Mouse (Mus musculus) layer of hippocampus, adult 2 months (tissue): Measurements from ENCODE around the gene Slc25a16. TPM values are rescaled to one million over a fixed set of nuclear protein-coding genes. Genes with fewer than 3 reads are reported as not detected.

Experiments
- DNase-seq, 2 experiments: peaks; one replicate each; pipeline ENCODE4 v3.0.0; 2022; ENCODE audit warnings: low spot score in 2 of 2
- H3K27ac ChIP-seq: fragments of 200-600 bp; 2 replicates; pipeline ENCODE4 v1.8.1; 2022
- H3K4me3 ChIP-seq: fragments of 200-600 bp; 2 replicates; pipeline ENCODE4 v1.8.1; 2022; ENCODE audit warnings: mild to moderate bottlenecking
- CTCF ChIP-seq: fragments of 200-600 bp; conservative IDR thresholded peaks from 2 replicates; pipeline ENCODE4 v1.8.1; 2022; ENCODE audit warnings: antibody characterized with exemption, mild to moderate bottlenecking, moderate library complexity
- total RNA-seq, 2 experiments: library from RNA; stranded (reverse); gene quantifications; 2 replicates each; pipeline ENCODE4 v1.2.3; 2021

Slc25a16 gene
- total RNA-seq, 2 experiments from 2014 or later = 37.9 to 40.6 TPM

DNA sequence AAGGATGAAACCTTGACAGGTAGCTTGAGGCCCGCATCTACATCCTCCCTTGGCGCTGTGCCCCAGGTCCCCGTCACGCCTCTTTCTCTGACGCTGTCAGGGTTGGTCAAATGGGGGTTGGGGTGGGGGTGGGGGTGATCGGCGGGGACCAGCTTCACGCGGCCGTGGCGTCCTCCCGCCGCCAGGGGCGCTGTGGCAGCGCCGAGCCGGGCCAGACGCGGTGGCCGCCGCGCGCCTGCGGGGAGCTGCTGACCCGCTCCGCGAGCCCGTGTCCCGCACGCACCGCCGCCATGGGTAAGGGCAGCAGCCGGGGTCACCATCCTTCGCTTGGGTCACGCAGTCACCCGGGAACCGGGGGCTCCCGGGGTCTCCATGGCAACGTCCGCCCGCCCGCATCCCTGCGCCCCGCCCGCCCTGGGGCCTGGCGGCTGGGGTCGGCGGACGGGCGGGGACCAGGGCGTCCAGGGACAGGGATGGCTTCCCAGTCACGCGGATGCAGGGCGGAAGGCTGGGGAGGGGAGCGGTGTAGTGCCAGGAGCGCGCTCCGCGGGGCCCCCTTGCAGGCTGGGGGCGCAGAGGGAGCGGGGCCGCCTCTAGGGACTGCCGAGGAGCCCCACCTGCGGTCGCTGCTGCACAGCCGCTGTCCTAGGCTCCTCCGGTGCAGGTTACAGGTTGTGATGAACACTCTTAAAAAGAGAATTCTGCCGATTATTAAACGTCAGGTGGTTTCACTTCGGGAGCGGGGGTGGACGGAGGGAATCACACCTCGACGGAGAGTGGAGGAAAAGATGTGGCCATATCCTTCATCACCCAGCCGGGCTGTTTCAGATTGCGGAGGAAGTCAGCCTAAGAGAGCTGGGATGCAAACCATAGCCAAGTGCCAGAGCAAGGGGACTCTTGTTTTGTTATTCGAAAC is 59.9 kb downstream of the Slc25a16 start, which contains the start of gene Rufy2:
Rufy2 (plus strand) TSS at position 185 of the 916 bp plus-strand sequence.
- TF ChIP-seq CTCF = peak; percentile 89
- Histone ChIP-seq H3K4me3 (peak within 1 kb of the TSS; percentile 93), H3K27ac (peak within 1 kb of the TSS; percentile 97)
- peak; percentile 81 to 90 for DNase-seq

DNA sequence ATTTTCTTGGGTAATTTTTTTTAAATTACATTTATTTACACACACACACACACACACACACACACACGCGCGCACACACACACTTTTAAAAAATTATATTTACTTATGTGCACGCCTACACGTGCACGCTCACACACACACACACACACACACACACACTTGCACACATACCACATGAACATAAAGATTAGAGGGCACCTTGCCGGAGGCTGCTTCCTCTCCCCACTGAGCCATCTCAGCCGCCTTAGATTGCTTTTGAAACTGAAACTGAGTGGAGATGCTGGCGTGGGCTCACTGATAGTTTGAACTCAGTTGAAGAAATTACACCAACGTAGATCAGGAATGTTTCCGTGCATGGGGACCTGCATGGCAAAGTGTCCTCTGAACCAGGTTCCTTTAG is 63.6 kb downstream of the Slc25a16 start:
- DNase-seq = no peak
- no peak overlapping the region for H3K4me3 ChIP-seq
- H3K27ac ChIP-seq = no peak overlapping the region
- no peak for TF ChIP-seq CTCF

DNA sequence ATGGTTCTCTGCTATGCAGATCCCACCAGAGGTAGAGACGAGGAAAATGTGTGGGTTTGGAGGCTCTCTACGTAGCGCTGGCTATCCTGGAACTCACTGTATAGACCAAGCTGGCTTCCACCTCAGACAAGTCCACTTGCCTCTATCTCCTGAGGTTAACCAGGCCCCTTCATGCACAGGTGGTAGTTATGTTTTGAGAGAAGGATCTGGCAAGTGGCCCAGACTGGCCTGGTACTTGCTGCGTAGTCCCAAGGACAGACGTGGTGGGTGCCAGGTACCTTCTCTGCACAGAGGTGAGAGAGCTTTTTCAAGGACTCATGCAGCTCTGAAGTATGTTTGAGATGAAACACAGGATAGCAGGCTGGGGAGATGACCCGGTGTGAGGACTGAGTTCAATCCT is 64.1 kb downstream of the Slc25a16 start:
- DNase-seq = no peak
- no peak overlapping the region for H3K4me3 ChIP-seq
- no peak for TF ChIP-seq CTCF
- no peak overlapping the region for H3K27ac ChIP-seq

- no peak overlapping the region for H3K4me3 ChIP-seq
- peak overlapping the region; percentile 6; the same call in 1 of the 2 replicates for H3K27ac ChIP-seq
- TF ChIP-seq CTCF = peak; percentile 82
- DNase-seq = peak in 1 of 2 experiments; percentile 45
Measured at GRCm38 (mm10) chr10:62987341-62987740, 66.9 kb downstream of the Slc25a16 start.

DNA sequence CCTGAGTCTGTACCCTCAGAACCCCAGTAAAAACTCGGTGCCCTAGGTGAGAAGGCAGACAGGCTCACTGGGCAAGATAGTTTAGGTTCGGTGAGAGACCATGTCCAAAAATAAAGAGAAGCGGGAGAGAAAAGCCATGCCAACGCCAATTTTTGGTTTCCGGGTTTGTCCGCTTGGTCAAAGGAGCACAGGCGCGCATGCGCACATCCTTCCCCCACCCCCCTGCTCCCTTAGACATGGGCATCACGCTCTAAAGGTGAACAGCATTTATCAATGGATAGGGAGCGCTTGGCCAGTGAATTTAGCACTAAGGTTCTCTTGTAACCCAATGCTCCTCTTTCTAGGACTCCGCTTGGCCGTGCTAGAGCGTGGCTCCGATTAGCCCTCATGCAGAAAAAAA is 70.2 kb downstream of the Slc25a16 start:
- H3K4me3 ChIP-seq = no peak overlapping the region
- TF ChIP-seq CTCF = no peak
- no peak overlapping the region for H3K27ac ChIP-seq
- DNase-seq = no peak

GRCm38 (mm10) chr10:62993991-62994390 is 73.6 kb downstream of the Slc25a16 start:
- Histone ChIP-seq H3K4me3 (no peak overlapping the region), H3K27ac (no peak overlapping the region)
- no peak for DNase-seq
- no peak for TF ChIP-seq CTCF

Other genes starting within 250 kb of the Slc25a16 start
- 1 to 10 TPM; 2.3 to 2.6 TPM for gene Stox1, start 194.5 kb upstream of the Slc25a16 start, total RNA-seq
- 10 to 100 TPM; 59.4 to 60.6 TPM for gene Ccar1, start 128.3 kb upstream of the Slc25a16 start, total RNA-seq
- gene Tet1, start 11.6 kb upstream of the Slc25a16 start, total RNA-seq = 10 to 100 TPM; 16.2 TPM
- gene Dna2, start 26.4 kb downstream of the Slc25a16 start, total RNA-seq = 1 to 10 TPM in 1 of 2 experiments, under 1 TPM in 1; 0.97 to 1.1 TPM
- gene Rufy2, start 59.6 kb downstream of the Slc25a16 start, total RNA-seq = 10 to 100 TPM; 83.2 to 90.5 TPM
- 10 to 100 TPM; 51.1 to 65.3 TPM for gene Hnrnph3, start 103.6 kb downstream of the Slc25a16 start, total RNA-seq
- 1 to 10 TPM; 1.6 to 2.2 TPM for gene Pbld2, start 103.7 kb downstream of the Slc25a16 start, total RNA-seq
- under 1 TPM; 0.15 to 0.82 TPM for gene Pbld1, start 139.5 kb downstream of the Slc25a16 start, total RNA-seq
- 1 to 10 TPM; 1.7 to 2.0 TPM for gene Atoh7, start 179.0 kb downstream of the Slc25a16 start, total RNA-seq